22 mouse cellular contexts compared by ENCODE assay signal in genomic region chr1:156888830-156889229, GRCm38 (mm10). TPM values are rescaled to one million over a fixed set of nuclear protein-coding genes. Genes with fewer than 3 reads are reported as not detected.
DNase-seq lines count a peak whose midpoint lies in the region; ATAC-seq and TF ChIP-seq lines count a peak whose summit lies in the region.
"Had no signal": no experiment of that assay in that cellular context is flagged by ENCODE, and none has a peak within 500 bp of the region (broad histone marks: within the 10 kb centered on the region; RNA-seq: fewer than 3 reads in every experiment).

No protein-coding gene starts in this region.

- no peak overlapping the region for H3K4me3 ChIP-seq in heart, adult 2 months
- no peak overlapping the region for H3K4me3 ChIP-seq in midbrain, postnatal 0 days (ENCODE audit: low read depth, low read length)
- H3K4me3 ChIP-seq in midbrain, embryonic 14.5 days (replicated peaks; ENCODE audit: low read depth, low read length) = no peak overlapping the region
- H3K4me3 ChIP-seq in stomach, postnatal 0 days (ENCODE audit: low read depth, low read length) = no peak overlapping the region
- H3K4me3 ChIP-seq: forebrain, embryonic 13.5 days; heart, embryonic 10.5 days; hindbrain, embryonic 12.5 days; liver, embryonic 15.5 days had no signal

- peak; percentile 23; the same call in 1 of the 2 replicates for TF ChIP-seq CTCF in heart, adult 2 months (IDR thresholded peaks at IDR 0.05)
- TF ChIP-seq CTCF in midbrain, postnatal 0 days (IDR thresholded peaks at IDR 0.05) = peak; percentile 51
- peak; percentile 53 for TF ChIP-seq CTCF in stomach, postnatal 0 days (IDR thresholded peaks at IDR 0.05; ENCODE audit: low read depth)

- 91% methylated on average over 4 of the region's 4 CpGs for WGBS in heart, adult 2 months
- WGBS in midbrain, postnatal 0 days = 94% methylated on average over 4 of the region's 4 CpGs
- 92% methylated on average over 4 of the region's 4 CpGs for WGBS in midbrain, embryonic 14.5 days
- 86% methylated on average over 4 of the region's 4 CpGs for WGBS in stomach, postnatal 0 days

- no peaks in the 10 kb centered on the region for H3K4me1 ChIP-seq in heart, adult 2 months (ENCODE audit: control insufficient read depth, insufficient read depth, low read length)
- H3K4me1 ChIP-seq in midbrain, postnatal 0 days (ENCODE audit: insufficient read depth, low read length) = no peaks in the 10 kb centered on the region
- no peaks in the 10 kb centered on the region for H3K4me1 ChIP-seq in midbrain, embryonic 14.5 days (ENCODE audit: control insufficient read depth, insufficient read depth, low read length)
- no peaks in the 10 kb centered on the region for H3K4me1 ChIP-seq in stomach, postnatal 0 days (replicated peaks; ENCODE audit: control insufficient read depth, insufficient read depth)
- H3K4me1 ChIP-seq: forebrain, embryonic 13.5 days; heart, embryonic 10.5 days; hindbrain, embryonic 12.5 days; liver, embryonic 15.5 days had no signal

- H3K36me3 ChIP-seq in heart, adult 2 months (ENCODE audit: control insufficient read depth, insufficient read depth, low read length) = no peaks in the 10 kb centered on the region
- peaks cover 7% of the 10 kb centered on the region for H3K36me3 ChIP-seq in midbrain, postnatal 0 days (ENCODE audit: insufficient read depth, low read length)
- H3K36me3 ChIP-seq in midbrain, embryonic 14.5 days (ENCODE audit: control insufficient read depth, insufficient read depth, low read length) = peaks cover 38% of the 10 kb centered on the region
- H3K36me3 ChIP-seq in stomach, postnatal 0 days (ENCODE audit: control insufficient read depth, insufficient read depth, low read length) = 0 out of 2 replicates have a peak, but pooled peaks cover 2% of the 10 kb centered on the region

- no peak for DNase-seq in heart, adult 2 months
- no peak for DNase-seq in heart, adult 9 months (ENCODE audit: low spot score in 2 of 2)
- peak; percentile 20 for DNase-seq in kidney, postnatal 10 days
- DNase-seq in kidney, postnatal 25 days = no peak
- no peak for DNase-seq in midbrain, postnatal 0 days (ENCODE audit: low spot score)
- DNase-seq in midbrain, embryonic 14.5 days = no peak
- DNase-seq in stomach, postnatal 0 days (ENCODE audit: low spot score) = no peak
- DNase-seq in adrenal gland, adult 2 months = no peak
- DNase-seq: adrenal gland, postnatal 14 days; cerebellum, adult 11-12 months; gastrocnemius, postnatal 25 days; heart, postnatal 10 days; retina, postnatal 1 day had no signal

- H3K27me3 ChIP-seq in heart, adult 2 months (ENCODE audit: control insufficient read depth, insufficient read depth, low read length) = no peaks in the 10 kb centered on the region
- no peaks in the 10 kb centered on the region for H3K27me3 ChIP-seq in midbrain, postnatal 0 days (ENCODE audit: insufficient read depth, low read length)
- H3K27me3 ChIP-seq in midbrain, embryonic 14.5 days (ENCODE audit: control insufficient read depth, insufficient read depth, low read length) = no peaks in the 10 kb centered on the region
- H3K27me3 ChIP-seq in stomach, postnatal 0 days (ENCODE audit: control insufficient read depth, insufficient read depth, low read length) = no peaks in the 10 kb centered on the region
- H3K27me3 ChIP-seq: CH12.LX; forebrain, embryonic 13.5 days; hindbrain, embryonic 12.5 days; liver, embryonic 15.5 days had no signal

- no peaks in the 10 kb centered on the region for H3K79me2 ChIP-seq in heart, adult 2 months (replicated peaks; ENCODE audit: control insufficient read depth, insufficient read depth, low read length)

- no peak overlapping the region for H3K4me2 ChIP-seq in midbrain, postnatal 0 days (ENCODE audit: low read depth, low read length, poor library complexity, severe bottlenecking)
- H3K4me2 ChIP-seq in midbrain, embryonic 14.5 days (ENCODE audit: low read length) = no peak overlapping the region
- no peak overlapping the region for H3K4me2 ChIP-seq in stomach, postnatal 0 days (replicated peaks; ENCODE audit: low read depth)
- H3K4me2 ChIP-seq: forebrain, embryonic 13.5 days; hindbrain, embryonic 12.5 days; liver, embryonic 15.5 days had no signal

- H3K9me3 ChIP-seq in midbrain, postnatal 0 days (ENCODE audit: low read length) = no peaks in the 10 kb centered on the region
- H3K9me3 ChIP-seq in midbrain, embryonic 14.5 days (ENCODE audit: control insufficient read depth, low read length) = no peaks in the 10 kb centered on the region
- no peaks in the 10 kb centered on the region for H3K9me3 ChIP-seq in stomach, postnatal 0 days (ENCODE audit: control insufficient read depth, low read length)
- H3K9me3 ChIP-seq: forebrain, embryonic 13.5 days; heart, embryonic 10.5 days; hindbrain, embryonic 12.5 days; liver, embryonic 15.5 days had no signal

- H3K9ac ChIP-seq in heart, adult 2 months (ENCODE audit: low read depth, low read length) = no peak overlapping the region
- H3K9ac ChIP-seq in midbrain, postnatal 0 days (replicated peaks; ENCODE audit: low read length, poor library complexity, severe bottlenecking) = no peak overlapping the region
- H3K9ac ChIP-seq in midbrain, embryonic 14.5 days (replicated peaks; ENCODE audit: low read length) = no peak overlapping the region
- H3K9ac ChIP-seq in stomach, postnatal 0 days (ENCODE audit: low read length) = no peak overlapping the region
- H3K9ac ChIP-seq: forebrain, embryonic 13.5 days; hindbrain, embryonic 12.5 days; liver, embryonic 15.5 days had no signal

- no peak for ATAC-seq in midbrain, postnatal 0 days (ENCODE audit: low FRiP score)
- no peak for ATAC-seq in midbrain, embryonic 14.5 days (ENCODE audit: low FRiP score, low TSS enrichment)
- no peak for ATAC-seq in stomach, postnatal 0 days (ENCODE audit: low FRiP score, low TSS enrichment)
- ATAC-seq: activated CD4-positive, CD25-positive, alpha-beta regulatory T cell, adult 4 months; forebrain, embryonic 13.5 days; inflammation-experienced regulatory T-cells, adult 6 months; midbrain, embryonic 16.5 days had no signal

- TF ChIP-seq EP300 in heart, adult 2 months (IDR thresholded peaks at IDR 0.05; ENCODE audit: insufficient read depth, low read depth, low read length) = no peak
- no peak for TF ChIP-seq EP300 in stomach, postnatal 0 days (optimal IDR thresholded peaks at IDR 0.05)

- no peak overlapping the region for H3K27ac ChIP-seq in heart, adult 2 months
- H3K27ac ChIP-seq in midbrain, postnatal 0 days (ENCODE audit: low read depth, low read length) = no peak overlapping the region
- H3K27ac ChIP-seq in midbrain, embryonic 14.5 days (replicated peaks; ENCODE audit: low read depth, low read length) = no peak overlapping the region
- H3K27ac ChIP-seq in stomach, postnatal 0 days (replicated peaks) = no peak overlapping the region
- H3K27ac ChIP-seq: forebrain, embryonic 13.5 days; heart, embryonic 10.5 days; hindbrain, embryonic 12.5 days; liver, embryonic 15.5 days had no signal

- no peak for TF ChIP-seq POLR2A in heart, adult 2 months (IDR thresholded peaks at IDR 0.05; ENCODE audit: insufficient read depth, low read depth, low read length)

- intact Hi-C loops in heart, adult 2 months (cut with DNase I) = no loop called here

RNA-seq across cellular contexts. Expression of gene Angptl1, which starts 50.5 kb away (rescaled TPM):
- total RNA-seq in heart, adult 2 months (2021) = 1 to 10 TPM; 2.2 to 3.6 TPM
- 1.2 and 1.8 TPM in 2 replicates for polyA plus RNA-seq in heart, adult 2 months (2012; rRNA removed)
- total RNA-seq in midbrain, postnatal 0 days (2014; rRNA removed) = 0.47 TPM in 1 of 2 replicates, not detected in the other
- polyA plus RNA-seq in midbrain, postnatal 0 days (2015; fragmentation: Nextera tagmentation; extraction: Ambion mirVana) = 0.25 and 0.27 TPM in 2 replicates
- 0.80 and 1.1 TPM in 2 replicates for polyA plus RNA-seq in midbrain, embryonic 14.5 days (2014; fragmentation: Nextera tagmentation; extraction: Ambion mirVana)
- polyA plus RNA-seq in stomach, postnatal 0 days (2015; fragmentation: Nextera tagmentation; extraction: Ambion mirVana) = 7.6 and 8.0 TPM in 2 replicates
- total RNA-seq in adrenal gland, adult 2 months (2021) = 1 to 10 TPM; 4.7 to 6.1 TPM
- polyA plus RNA-seq in adrenal gland, adult 2 months (2012; rRNA removed) = 1.2 and 3.0 TPM in 2 replicates
- total RNA-seq: megakaryocyte-erythroid progenitor cell, adult 5-6 weeks had no signal

RNA-seq across cellular contexts. Expression of gene Ralgps2, which starts 50.6 kb away (rescaled TPM):
- 1 to 10 TPM; 8.1 TPM for total RNA-seq in heart, adult 2 months (2021)
- 3.5 and 4.9 TPM in 2 replicates for polyA plus RNA-seq in heart, adult 2 months (2012; rRNA removed)
- 68.8 and 87.0 TPM in 2 replicates for total RNA-seq in midbrain, postnatal 0 days (2014; rRNA removed)
- 58.2 and 70.4 TPM in 2 replicates for polyA plus RNA-seq in midbrain, postnatal 0 days (2015; fragmentation: Nextera tagmentation; extraction: Ambion mirVana)
- polyA plus RNA-seq in midbrain, embryonic 14.5 days (2014; fragmentation: Nextera tagmentation; extraction: Ambion mirVana) = 122 and 132 TPM in 2 replicates
- 38.7 and 41.3 TPM in 2 replicates for polyA plus RNA-seq in stomach, postnatal 0 days (2015; fragmentation: Nextera tagmentation; extraction: Ambion mirVana)
- total RNA-seq in adrenal gland, adult 2 months (2021) = 10 to 100 TPM; 18.9 to 24.7 TPM
- 4.6 and 5.1 TPM in 2 replicates for polyA plus RNA-seq in adrenal gland, adult 2 months (2012; rRNA removed)
